Mouse (Mus musculus) c-Kit-positive CD71-positive TER-119-positive erythroid progenitor cells, embryonic 14.5 days (primary cell): ENCODE data around the gene Zfp281.

Experiments
- DNase-seq: peaks from one replicate; pipeline ENCODE4 v3.0.0-alpha.2; 2013; ENCODE audit warnings: low spot score

Zfp281 gene

DNA sequence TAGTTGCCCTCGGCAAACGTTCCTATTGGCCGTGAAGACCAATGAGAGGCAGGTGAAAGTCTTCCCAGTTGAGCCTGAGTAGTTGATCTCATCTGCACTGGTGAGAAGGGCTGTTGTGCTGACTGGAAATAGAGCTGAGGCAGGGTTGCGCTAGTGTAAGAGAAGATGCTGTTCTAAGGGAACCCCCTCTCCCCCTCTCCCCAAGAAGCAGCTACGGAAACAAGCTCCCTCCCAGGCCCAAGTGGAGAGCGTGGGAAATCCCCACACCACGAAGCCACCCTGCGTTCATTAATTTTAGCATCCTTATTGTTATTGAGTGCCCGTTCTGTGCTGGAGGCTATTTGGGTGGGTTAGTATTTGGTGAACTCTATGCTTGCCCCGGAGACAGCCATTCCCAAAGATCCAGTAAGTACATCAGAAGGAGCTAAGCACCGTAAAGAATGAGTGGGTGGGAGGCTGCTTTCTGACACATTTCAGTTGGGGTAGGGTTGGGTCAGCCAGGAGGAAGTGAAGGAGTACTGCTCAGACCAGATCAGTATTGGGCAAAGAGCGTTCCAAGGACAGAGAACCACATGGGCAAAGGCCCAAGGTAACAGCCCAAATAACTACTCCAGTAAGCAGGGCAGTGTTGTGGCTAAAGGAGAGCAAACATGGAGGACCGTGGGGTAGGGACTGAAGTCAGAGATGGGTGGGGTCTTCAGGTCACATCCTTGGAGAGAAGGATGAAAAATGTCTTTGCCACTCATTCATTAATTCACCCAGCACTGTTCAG lies 33.9 kb downstream of the Zfp281 start:
- no peak for DNase-seq

DNA sequence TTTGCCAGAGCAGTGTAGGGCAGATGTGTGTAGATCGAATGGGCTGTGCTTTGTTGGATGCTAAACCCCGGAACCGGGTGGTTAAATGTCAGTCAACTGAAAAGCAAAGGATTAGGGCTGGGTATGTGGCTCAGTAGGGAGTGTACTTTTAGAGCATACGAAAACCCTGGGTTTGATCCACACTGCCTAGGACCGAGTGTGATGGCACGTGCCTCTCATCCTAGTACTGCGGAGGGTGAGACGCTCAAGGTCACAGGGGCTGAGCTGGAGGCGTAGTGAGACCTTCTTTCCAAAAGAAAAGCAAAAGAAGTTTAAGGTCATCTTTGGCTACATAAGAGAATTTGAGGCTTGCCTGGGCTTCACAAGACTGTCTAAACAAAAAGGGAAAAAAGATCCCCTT lies 34.6 kb downstream of the Zfp281 start:
- no peak for DNase-seq

DNA sequence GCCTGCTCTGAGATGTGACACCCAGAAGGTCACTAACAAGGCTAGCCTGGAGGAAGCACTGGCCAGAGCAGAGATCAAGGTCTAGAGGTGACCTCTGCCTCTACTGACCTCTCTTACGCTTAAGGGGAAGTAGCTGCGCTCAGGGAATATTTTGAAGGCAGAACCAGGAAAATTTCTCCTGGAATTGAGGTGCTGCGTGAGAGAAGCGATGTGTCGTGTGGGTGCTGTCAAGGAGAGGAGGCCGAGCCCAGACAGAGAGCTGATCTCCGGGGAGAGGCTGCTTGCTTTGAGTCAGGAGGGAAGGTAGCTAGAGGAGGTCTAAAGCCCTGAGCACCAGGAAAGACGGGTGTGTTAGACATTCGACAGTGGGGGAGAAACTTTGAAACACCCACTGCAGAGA lies 35.2 kb downstream of the Zfp281 start:
- DNase-seq = no peak

DNA sequence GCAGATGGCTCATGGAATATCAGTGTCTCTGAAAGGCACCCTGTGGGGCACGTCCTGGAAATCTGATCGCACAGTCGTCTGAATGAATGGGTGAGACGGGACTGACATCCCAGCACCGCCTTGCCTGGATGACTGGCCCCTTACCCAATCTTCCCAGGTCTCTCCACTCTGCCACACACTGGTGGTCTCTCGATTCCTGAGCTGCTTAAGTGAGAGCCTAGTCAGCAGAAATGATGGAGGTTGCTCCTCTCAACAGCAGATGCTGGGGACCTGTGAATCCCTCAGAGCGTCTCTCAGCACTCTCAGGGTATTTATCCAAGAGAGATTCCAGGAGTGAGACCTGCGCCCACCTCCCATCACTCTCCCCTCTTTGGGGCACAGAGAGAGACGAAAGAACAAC lies 36.8 kb downstream of the Zfp281 start:
- no peak for DNase-seq

DNA sequence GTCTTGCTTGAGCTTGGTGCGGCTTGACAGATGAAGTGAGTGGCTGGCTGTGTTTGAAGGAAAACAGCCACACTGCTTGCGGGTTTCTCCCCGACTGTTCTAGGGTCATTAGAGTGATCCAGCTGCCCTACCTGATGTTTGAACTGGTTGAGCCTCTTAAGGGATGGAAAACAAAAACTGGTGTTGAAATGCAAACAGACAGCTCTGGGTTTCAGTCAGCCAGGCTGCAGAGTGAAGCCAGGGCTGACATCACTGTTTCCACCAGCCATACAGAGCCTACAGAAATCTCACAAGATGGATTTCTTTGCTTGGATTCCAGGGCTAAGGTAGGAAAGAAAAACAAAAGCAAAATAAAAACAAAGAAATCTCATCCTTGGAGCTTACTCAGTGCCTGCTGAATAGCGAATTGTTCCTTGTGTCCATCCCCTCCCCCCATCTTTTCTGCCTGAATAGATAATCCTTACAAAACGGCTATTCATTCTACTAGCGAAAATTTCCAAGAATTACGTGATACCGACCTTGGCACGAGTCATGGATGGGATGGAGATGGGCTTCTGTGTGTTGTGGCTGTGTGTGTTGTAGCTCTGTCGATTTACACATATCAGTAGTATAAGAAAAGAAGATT lies 37.4 kb downstream of the Zfp281 start:
- DNase-seq = no peak

DNA sequence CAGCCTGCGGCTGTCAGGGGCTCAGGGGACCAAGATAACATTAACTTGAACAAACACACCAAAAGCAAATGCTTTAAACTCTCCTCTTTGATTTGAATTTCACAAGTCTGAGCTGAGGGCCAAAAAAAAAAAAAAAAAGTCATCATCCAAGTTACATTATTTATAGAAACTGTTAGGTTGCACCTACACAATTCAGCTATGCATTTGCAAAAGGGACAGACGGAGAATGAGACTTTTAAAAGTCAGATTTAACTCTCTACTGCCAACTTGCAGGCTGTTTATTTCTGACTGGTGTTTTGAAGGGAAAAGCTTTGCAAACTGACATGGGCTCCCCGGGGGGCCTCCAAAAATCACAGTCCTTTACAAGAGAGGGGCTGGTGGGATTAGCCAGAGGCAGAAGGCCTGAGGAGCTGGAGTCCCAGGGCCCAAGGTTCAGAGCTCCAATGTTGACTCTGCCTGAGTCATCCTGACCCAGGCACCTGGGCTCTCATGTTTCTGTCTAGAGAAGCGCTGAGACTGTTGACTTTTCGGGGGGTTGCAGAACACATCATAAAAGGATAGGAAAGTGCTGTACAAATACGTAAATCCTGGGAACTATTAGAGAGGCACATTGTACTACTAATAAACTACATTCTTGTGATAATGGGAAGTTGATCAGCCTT lies 40.4 kb downstream of the Zfp281 start:
- no peak for DNase-seq

DNA sequence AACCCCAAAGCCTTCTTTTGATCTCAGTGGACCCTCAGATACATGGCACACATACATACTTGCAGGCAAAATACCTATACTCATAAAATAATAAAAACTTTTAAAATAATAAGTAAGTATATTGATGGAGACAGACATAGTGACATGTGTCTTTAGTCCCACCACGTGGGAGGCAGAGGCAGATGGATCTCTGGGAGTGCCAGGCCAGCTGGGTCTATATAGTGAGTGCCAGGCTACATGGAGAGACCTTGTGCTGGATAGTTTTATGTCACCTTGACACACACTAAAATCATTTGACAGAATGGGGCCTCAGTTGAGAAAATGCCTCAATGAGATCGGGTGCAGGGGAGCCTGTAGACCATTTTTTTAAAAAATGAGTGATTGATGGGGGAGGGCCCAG lies 41.8 kb downstream of the Zfp281 start:
- DNase-seq = no peak

DNA sequence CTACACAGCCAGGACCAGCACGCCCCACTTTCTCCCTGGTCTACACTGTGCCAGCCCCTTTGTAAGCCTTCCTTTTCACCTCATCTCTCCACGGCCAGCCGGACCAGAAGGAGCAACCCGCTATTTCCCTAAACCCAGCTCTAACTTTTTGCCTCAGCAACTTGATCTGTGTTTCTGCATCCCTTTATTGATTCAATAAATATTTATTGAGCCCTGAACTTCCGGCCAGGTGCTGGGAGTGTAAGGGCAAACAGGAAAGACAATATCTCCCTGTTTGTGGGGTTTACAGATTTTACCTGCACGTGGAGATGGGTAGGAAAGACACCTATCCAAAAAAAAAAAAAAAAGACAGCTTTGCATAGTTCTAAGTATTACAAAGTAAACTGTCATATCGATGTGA lies 45.2 kb downstream of the Zfp281 start:
- DNase-seq = no peak

DNA sequence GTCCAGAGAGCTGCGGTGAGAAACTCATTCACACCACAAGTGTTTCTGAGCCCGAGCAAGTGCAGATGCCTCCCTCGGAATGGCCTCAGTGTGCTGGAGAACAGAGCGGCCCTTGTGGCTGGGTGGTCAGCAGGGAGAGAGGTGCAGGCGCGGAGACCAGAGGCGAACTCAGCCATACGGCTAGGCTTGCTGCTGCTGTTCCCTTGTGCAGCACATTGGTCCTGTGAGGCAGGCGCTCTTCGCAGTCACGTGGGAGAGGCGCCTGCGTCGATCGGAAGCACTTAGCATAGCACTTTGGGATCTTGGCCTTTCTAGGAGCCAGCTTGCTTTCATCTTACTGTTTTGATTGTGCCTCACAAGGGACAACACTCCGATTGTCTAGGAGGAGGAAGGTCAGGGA lies 45.7 kb downstream of the Zfp281 start:
- DNase-seq = no peak

DNA sequence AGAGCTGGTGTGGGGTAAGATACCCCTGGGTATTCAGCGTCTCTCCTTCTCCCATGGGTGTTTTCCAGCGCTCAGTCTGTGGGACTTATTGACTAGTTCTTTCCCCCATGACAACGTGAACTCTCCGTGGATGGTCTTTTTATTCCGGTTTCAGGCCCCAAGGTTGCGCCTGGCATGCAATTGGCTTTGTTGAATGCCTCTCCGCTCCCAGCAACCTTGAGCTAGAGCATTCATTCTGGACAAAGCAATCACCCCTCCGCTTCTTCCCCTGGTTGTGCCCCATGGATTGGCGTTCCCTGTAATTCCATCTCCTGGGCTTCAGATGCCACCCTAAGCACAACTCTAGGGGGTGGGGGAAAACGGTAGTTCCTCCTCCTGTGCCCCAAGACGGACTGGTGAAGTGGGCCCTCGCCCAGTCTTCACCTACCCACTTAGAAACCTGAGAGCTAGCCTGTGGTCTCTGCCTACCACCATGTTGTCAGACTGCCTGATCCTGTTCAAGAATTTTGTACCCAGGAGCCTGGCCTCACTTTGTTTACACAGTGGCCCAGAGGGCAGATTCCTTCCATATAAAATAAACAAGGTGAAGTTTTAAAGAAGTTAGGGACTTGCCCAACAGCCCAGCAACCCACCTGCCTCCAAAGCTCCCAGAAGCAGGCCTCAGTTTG lies 47.2 kb downstream of the Zfp281 start:
- DNase-seq = no peak

DNA sequence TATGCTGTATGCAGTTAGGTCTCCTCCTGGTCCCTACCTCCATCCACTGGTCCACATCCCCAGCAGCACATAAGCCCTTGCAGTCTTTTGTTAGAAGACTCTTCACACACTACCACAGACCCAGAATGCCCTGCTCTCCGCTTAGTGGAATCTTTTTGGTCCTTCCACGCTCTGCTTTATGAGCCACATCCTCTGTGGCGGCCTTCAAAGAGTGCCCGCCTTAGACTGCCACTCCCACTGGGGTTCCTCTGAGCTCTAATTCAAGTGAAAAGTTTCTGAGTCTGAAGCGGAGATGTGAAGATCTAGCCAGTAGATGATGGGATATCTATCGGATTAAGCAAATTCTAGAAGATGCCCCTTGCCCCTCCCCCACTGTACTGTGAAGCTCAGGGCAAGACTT lies 47.9 kb downstream of the Zfp281 start:
- DNase-seq = no peak

DNA sequence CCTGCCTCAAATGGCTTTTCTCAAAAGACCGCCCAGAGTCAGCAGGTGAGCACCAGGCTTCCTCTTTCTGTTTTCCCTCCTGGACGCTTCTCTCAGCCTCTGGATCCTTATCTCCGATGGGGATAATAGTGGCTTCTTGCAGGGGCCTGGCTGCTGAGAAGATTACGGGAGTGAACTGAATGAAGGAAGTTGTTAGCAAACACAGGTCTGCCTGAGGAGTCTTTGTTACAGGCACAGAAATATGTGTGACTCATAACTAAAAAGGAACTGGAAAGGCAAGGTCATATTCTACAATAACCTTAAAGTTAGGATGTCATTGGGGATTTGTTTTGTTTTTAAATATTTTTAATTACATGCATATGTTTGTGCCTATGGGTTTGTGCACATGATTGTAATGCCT lies 48.6 kb downstream of the Zfp281 start:
- no peak for DNase-seq

DNA sequence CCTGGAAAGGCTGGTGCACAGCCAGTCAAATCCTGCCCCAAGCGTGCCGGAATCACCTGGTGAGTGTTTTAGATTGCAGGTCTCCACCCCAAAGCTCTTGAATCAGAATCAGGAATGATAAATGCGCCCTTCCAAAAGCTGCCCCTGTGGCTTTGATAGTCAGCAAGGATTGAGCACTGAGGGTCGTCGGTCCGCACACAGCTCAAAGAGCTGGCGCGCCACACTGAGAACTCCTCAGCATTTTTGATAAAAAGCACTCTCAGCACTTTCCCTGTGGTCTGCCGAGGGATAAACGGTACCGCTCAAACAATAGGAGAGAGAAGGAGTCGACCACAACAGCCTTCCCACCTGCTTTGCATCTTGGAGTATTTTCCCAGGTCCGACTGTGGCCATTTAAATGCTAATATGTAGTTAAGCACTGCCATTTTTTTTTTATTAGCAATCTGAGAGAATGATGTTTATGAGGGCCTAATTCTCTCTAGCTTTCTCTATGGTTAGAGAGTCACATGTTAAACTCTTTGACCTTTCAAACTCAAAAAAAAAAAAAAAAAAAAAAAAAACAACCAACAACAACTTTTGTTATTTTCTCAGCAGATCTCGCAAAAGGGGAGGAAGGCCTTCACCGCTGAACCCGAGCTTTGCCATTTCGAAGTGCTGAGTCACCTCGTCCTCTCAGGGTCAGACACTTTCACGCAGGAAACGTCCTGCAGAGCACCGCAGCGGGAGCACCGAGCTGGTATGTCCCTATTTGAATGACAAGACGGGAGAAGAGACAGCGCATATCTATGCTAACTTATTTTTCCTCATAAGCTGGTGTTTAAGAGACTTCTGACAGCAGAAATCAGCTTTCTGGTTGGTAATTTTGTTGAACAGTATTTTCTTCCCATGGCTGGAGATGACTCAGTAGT lies 50.1 kb downstream of the Zfp281 start:
- no peak for DNase-seq

DNA sequence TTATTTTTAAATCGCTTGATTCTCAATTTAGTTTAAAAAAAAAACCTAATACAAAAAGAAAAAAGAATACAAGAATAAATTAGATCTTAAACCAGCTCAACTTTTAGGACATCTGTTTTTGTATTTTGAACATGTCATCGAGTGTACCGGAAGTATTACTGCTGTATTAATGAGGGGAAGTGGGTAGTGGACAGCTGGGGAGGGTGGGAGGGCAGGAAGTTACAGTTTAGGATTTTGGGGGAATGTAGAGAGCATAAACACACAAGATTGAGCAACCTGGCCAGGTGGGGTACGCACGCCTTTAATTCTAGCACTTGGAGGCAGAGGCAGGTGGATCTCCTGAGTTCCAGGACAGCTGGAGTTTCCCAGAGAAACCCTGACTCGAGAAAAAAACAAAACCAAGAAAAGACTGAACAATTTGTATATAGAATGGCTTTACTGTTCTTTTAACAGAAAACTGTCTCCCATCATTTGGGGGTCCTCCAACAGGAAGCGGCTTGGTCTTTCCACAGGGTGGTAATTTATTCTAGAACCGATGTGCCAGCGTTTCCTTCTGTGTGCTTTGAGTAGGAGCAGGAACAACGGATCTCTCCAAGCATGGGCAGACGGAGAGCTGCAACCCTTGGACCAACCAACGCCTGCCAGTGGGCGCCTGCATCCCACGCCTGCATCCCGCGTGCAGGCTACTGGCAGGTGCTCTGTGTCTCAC lies 51.2 kb downstream of the Zfp281 start:
- no peak for DNase-seq

DNA sequence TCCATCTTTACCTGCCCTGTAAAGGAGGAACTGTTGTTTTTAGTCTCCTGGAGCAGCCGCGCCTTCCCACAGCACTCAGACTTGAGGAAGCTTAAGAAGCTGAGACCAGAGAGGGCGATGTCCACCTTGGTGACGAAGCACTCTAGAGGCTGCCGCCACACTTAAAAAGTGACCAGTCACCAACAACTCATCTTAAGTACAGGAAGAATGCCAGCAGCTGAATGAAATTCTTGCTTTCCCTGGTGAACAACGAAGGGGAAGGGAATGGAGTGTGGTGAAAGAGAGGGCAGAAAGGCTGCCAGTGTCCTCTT lies 51.7 kb downstream of the Zfp281 start:
- no peak for DNase-seq

DNA sequence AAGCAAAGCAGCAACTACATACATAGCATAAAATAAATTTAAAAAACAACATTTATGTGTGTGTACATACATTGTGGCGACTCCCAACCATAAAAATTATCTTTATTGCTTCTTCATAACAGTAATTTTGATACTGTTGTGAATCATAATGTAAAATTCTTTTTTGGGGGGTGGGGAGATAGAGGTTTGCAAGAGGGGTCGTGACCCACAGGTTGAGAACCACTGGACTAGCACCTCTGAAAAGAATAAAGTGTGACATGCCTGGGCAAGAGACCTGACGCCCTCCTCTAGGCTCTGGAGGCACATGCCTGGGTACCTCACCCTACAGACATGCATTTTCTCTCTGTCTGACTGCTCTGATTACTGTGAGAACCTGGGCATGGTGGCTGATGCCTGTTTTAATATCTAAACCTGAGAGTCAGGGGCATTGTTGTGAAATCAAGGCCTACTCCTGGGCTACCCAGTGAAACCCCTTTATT lies 53.2 kb downstream of the Zfp281 start:
- no peak for DNase-seq

DNA sequence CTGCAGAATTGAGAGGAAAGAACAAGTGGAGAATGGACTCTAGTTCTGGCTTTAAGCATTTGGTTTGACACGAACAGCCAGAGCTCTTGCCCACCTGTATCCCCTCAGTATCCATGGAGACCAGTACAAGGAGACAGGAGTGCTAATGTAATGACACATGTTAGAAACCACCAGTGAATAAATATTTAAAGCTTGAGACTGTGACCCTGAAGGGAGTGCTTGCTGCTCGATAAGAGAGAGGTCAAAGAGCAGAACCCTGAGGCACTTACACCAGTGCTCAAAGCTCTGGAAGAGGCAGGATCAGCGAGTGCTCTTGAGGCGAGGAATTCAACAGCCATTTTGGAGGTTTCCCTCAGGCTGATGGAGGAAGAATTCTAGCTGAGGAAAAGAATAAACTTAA lies 54.1 kb downstream of the Zfp281 start:
- DNase-seq = no peak
